Mouse (Mus musculus): ENCODE data around the gene Rfx1.

- TF ChIP-seq POLR2A (IDR thresholded peaks at IDR 0.05; ENCODE audit: borderline replicate concordance, extremely low read depth, low read depth, low read length) = no peak
- TF ChIP-seq CTCF (IDR thresholded peaks at IDR 0.05; ENCODE audit: insufficient read depth, low read length) = no peak
Measured at GRCm38 (mm10) chr8:84127202-84127901, 60.7 kb downstream of the Rfx1 start.
